Mouse (Mus musculus): ENCODE data around the gene Nup214. TPM values are rescaled to one million over a fixed set of nuclear protein-coding genes. Genes with fewer than 3 reads are reported as not detected.
A peak's percentile ranks its signal among the peaks of the same experiment; 100 is the strongest.

The Nup214 gene
- polyA plus RNA-seq, 1 experiment from 2014 or later, result 70.9 TPM

DNA sequence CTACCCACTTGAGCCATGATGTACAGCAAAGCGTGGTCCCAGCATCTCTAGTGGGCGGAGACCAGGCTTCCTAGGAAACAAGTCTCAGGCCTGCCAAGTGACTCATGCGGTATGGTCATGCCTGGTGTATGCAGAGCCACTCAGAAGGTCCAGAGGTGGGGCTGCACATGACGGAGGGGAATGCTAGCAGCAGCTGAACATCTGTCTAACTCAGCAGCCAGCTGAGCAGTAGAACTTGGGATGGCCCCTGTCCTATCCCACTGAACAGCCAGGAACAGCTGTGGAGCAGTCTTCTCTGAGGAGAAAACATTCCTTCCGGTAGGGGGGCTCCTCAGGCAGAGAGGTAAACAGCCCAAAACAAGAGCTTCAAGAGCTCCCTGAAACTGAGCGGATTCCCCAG is 25.8 kb upstream of the Nup214 start:
- no peak overlapping the region for H3K27ac ChIP-seq (ENCODE audit: low read depth)
- no peaks in the 10 kb centered on the region for H3K27me3 ChIP-seq (replicated peaks; ENCODE audit: control insufficient read depth, insufficient read depth, low read length)
- DNase-seq (ENCODE audit: low spot score) (no peak), ATAC-seq (replicated peaks; ENCODE audit: low FRiP score, low TSS enrichment, low read depth) (no peak)
- no peaks in the 10 kb centered on the region for H3K9me3 ChIP-seq (ENCODE audit: control insufficient read depth, low read length)
- H3K4me1 ChIP-seq (replicated peaks; ENCODE audit: control insufficient read depth, insufficient read depth, low read length), result peaks cover 4% of the 10 kb centered on the region
- H3K4me2 ChIP-seq (ENCODE audit: low read length), result no peak overlapping the region
- 62% methylated on average over 6 of the region's 6 CpGs for WGBS
- H3K9ac ChIP-seq (ENCODE audit: low read length), result no peak overlapping the region
- no peak overlapping the region for H3K4me3 ChIP-seq (ENCODE audit: low read depth, low read length)
- H3K36me3 ChIP-seq (ENCODE audit: control insufficient read depth, insufficient read depth, low read length), result no peaks in the 10 kb centered on the region

DNA sequence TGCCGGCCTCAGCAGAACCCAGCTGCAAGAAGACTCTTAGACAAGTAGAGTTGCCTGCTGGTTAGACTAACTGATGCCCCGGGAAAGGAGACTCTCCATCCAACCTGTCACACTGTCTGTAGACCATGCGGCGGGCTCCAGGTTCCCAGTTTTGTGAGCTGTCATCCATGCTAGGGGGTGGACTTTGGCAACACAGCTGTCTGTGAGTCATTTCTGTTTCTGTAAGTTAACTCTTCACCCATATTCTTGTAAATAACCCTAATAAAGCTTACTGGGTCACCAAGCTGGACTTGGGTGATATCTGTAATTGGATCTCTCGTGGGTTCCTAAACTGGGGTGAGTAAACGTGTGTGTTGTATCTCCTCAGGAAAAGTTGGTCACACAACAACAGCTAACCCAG is 25.4 kb upstream of the Nup214 start:
- DNase-seq (ENCODE audit: low spot score), result no peak
- WGBS, result 69% methylated on average over 6 of the region's 6 CpGs
- no peak overlapping the region for H3K27ac ChIP-seq (ENCODE audit: low read depth)

DNA sequence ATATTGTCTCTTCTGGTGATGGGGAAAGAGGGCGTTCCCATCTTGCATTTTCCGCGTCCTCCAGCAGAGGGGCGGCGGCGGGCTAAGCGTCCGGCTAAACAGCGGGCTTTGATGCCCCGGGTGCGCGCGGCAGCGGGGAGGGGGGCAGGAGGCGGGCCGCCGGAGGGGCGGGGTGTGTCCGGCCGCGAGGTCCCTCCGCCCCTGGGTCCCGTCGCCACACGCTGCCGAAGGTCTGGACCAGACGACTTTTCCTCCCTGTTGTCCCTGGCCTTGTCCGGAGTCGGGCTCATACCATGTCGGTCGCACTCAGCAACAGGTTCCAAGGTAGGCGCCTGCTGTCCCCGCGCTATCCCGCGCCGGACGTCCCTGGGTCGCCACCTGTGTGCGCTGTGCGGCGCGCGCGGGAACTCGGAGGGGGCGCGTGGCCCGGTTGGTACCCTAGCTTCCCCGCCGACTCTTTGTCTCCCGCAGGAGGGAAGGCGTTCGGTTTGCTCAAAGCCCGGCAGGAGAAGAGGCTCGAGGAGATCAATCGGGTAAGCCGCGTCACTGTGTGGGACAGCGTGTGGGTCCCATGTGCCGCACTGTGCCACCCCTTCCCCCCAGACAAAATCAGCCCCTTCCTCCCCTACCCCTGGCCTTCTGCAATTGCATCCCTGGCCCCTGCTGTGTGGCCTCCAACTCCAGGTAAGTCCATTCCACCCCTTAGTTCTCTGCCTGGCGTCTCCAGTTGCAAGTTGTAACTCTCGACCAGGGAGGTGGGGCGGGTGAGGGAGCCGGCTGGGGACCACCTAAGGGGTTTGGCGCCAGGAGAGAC is 24.0 kb upstream of the Nup214 start, which contains the start of gene Aif1l:
Gene Aif1l (plus strand): TSS at position 82 of the 814 bp plus-strand sequence.
- H3K9me3 ChIP-seq (ENCODE audit: control insufficient read depth, low read length), result no peaks in the 10 kb centered on the region
- peak; percentile 70 for ATAC-seq (replicated peaks; ENCODE audit: low FRiP score, low TSS enrichment, low read depth)
- H3K4me1 ChIP-seq (replicated peaks; ENCODE audit: control insufficient read depth, insufficient read depth, low read length), result peaks cover 4% of the 10 kb centered on the region
- WGBS, result under 1% methylated on average over 66 of the region's 66 CpGs
- H3K9ac ChIP-seq (ENCODE audit: low read length), result peak within 1 kb of the TSS; percentile 67
- H3K27me3 ChIP-seq (replicated peaks; ENCODE audit: control insufficient read depth, insufficient read depth, low read length), result no peaks in the 10 kb centered on the region
- peak; percentile 87 for DNase-seq (ENCODE audit: low spot score)
- H3K4me2 ChIP-seq (ENCODE audit: low read length), result peak within 1 kb of the TSS; percentile 99
- H3K36me3 ChIP-seq (ENCODE audit: control insufficient read depth, insufficient read depth, low read length), result no peaks in the 10 kb centered on the region
- peak within 1 kb of the TSS; percentile 73 for H3K4me3 ChIP-seq (ENCODE audit: low read depth, low read length)
- no peak within 1 kb of the TSS for H3K27ac ChIP-seq (ENCODE audit: low read depth)

More for the DNA sequence above, 25.4 kb upstream of the Nup214 start:
- Histone ChIP-seq H3K4me2 (ENCODE audit: low read length) (no peak overlapping the region), H3K36me3 (ENCODE audit: control insufficient read depth, insufficient read depth, low read length) (no peaks in the 10 kb centered on the region), H3K9ac (ENCODE audit: low read length) (no peak overlapping the region), H3K27me3 (replicated peaks; ENCODE audit: control insufficient read depth, insufficient read depth, low read length) (no peaks in the 10 kb centered on the region), H3K9me3 (ENCODE audit: control insufficient read depth, low read length) (no peaks in the 10 kb centered on the region), H3K4me1 (replicated peaks; ENCODE audit: control insufficient read depth, insufficient read depth, low read length) (peaks cover 4% of the 10 kb centered on the region), H3K4me3 (ENCODE audit: low read depth, low read length) (no peak overlapping the region)
- no peak for ATAC-seq (replicated peaks; ENCODE audit: low FRiP score, low TSS enrichment, low read depth)

DNA sequence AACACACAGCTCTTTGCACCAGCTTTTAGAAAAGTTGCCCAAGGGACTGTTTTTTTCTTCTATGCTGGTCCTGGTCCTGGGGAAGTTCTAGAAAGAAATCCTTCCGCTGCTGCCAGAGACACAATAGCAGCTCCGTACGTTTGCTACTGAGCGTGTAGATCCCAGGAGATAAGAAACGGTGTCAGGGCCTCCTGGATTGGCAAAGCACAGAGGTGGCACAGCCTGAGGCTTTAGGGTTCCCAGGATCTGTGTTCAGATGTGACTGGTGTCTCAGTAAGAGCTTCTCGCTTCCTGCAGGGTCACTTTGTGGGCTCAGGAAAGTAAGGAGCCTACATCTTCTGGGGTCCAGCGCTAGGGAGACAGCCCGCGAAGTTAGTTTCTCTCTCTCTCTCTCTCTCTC is 23.3 kb upstream of the Nup214 start:
- ATAC-seq (replicated peaks; ENCODE audit: low FRiP score, low TSS enrichment, low read depth) (no peak), DNase-seq (ENCODE audit: low spot score) (no peak)
- Histone ChIP-seq H3K4me1 (replicated peaks; ENCODE audit: control insufficient read depth, insufficient read depth, low read length) (peaks cover 4% of the 10 kb centered on the region), H3K36me3 (ENCODE audit: control insufficient read depth, insufficient read depth, low read length) (no peaks in the 10 kb centered on the region), H3K27ac (ENCODE audit: low read depth) (no peak overlapping the region), H3K9me3 (ENCODE audit: control insufficient read depth, low read length) (no peaks in the 10 kb centered on the region), H3K9ac (ENCODE audit: low read length) (peak overlapping the region; percentile 67), H3K27me3 (replicated peaks; ENCODE audit: control insufficient read depth, insufficient read depth, low read length) (no peaks in the 10 kb centered on the region), H3K4me2 (ENCODE audit: low read length) (peak overlapping the region; percentile 99), H3K4me3 (ENCODE audit: low read depth, low read length) (peak overlapping the region; percentile 73)
- WGBS, result 14% methylated on average over 9 of the region's 9 CpGs

DNA sequence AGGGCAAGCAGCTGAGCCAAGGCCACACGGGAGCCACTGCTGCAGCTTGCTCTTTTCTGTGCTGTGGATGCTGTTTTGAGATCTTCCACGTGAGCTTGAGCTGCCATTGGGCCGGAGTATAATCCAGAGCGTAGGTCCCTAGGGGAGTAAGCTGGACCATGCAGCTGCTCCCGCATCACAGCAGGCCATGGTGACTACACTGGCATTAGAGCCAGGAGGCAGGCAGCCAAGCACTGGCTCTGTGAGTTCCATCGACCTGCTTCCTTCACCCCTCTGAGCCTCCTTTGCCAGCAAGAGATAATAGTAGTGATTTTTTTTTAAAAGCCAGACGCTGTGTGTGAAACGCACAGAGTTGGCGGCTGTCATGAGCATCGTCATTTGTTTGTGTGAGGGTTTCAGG is 22.0 kb upstream of the Nup214 start:
- Histone ChIP-seq H3K4me2 (ENCODE audit: low read length) (no peak overlapping the region), H3K9me3 (ENCODE audit: control insufficient read depth, low read length) (no peaks in the 10 kb centered on the region), H3K4me3 (ENCODE audit: low read depth, low read length) (no peak overlapping the region), H3K4me1 (replicated peaks; ENCODE audit: control insufficient read depth, insufficient read depth, low read length) (peaks cover 4% of the 10 kb centered on the region), H3K36me3 (ENCODE audit: control insufficient read depth, insufficient read depth, low read length) (no peaks in the 10 kb centered on the region), H3K27ac (ENCODE audit: low read depth) (no peak overlapping the region), H3K9ac (ENCODE audit: low read length) (no peak overlapping the region), H3K27me3 (replicated peaks; ENCODE audit: control insufficient read depth, insufficient read depth, low read length) (no peaks in the 10 kb centered on the region)
- 88% methylated on average over 10 of the region's 10 CpGs for WGBS
- no peak for ATAC-seq (replicated peaks; ENCODE audit: low FRiP score, low TSS enrichment, low read depth)
- DNase-seq (ENCODE audit: low spot score), result no peak

DNA sequence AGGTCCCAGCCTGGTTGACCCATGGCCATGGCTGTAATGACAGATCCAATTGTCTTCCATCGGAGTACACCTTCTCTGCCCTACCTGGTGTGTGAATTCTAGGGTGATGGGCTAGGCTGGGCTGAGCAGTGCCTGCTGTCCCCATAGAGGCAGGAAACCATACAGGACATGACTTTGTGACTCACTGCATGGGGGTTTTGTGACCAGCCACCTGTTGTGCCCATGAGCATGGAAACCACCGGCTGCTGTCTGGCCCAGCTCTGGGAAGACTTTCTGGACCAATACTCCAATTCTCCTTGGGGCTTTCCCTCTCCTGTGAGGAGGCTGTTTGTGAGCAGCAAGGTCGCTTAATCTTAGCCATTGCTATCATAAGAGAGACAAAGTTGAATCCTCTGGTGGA is 21.5 kb upstream of the Nup214 start:
- no peak overlapping the region for H3K27ac ChIP-seq (ENCODE audit: low read depth)
- no peak for ATAC-seq (replicated peaks; ENCODE audit: low FRiP score, low TSS enrichment, low read depth)
- peaks cover 4% of the 10 kb centered on the region for H3K4me1 ChIP-seq (replicated peaks; ENCODE audit: control insufficient read depth, insufficient read depth, low read length)
- no peak overlapping the region for H3K4me3 ChIP-seq (ENCODE audit: low read depth, low read length)
- H3K9ac ChIP-seq (ENCODE audit: low read length), result no peak overlapping the region
- no peaks in the 10 kb centered on the region for H3K36me3 ChIP-seq (ENCODE audit: control insufficient read depth, insufficient read depth, low read length)
- no peak for DNase-seq (ENCODE audit: low spot score)
- 74% methylated on average over 3 of the region's 3 CpGs for WGBS
- no peaks in the 10 kb centered on the region for H3K27me3 ChIP-seq (replicated peaks; ENCODE audit: control insufficient read depth, insufficient read depth, low read length)
- no peak overlapping the region for H3K4me2 ChIP-seq (ENCODE audit: low read length)
- no peaks in the 10 kb centered on the region for H3K9me3 ChIP-seq (ENCODE audit: control insufficient read depth, low read length)

DNA sequence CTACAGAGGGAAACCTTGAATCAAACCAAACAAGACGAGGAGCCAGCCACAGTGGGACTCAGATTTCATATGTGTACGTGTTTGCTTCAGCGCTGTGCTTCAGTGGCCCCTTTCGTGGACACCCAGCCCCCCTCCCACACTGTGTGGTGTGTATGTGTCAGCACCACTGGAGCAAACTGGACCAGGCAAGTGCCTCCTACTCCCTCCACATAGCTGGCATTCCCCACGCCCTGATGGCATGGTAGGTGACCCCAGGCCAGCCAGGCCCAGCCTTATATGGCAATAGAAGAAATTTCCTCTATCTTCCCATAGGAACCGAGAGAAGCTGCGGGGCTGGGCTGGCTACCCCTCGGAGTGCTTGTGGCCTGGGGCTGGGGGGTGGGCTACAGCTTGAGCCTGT is 20.5 kb upstream of the Nup214 start:
- peaks cover 4% of the 10 kb centered on the region for H3K4me1 ChIP-seq (replicated peaks; ENCODE audit: control insufficient read depth, insufficient read depth, low read length)
- DNase-seq (ENCODE audit: low spot score) (no peak), ATAC-seq (replicated peaks; ENCODE audit: low FRiP score, low TSS enrichment, low read depth) (no peak)
- no peak overlapping the region for H3K4me3 ChIP-seq (ENCODE audit: low read depth, low read length)
- H3K9ac ChIP-seq (ENCODE audit: low read length), result no peak overlapping the region
- 61% methylated on average over 8 of the region's 8 CpGs for WGBS
- no peaks in the 10 kb centered on the region for H3K27me3 ChIP-seq (replicated peaks; ENCODE audit: control insufficient read depth, insufficient read depth, low read length)
- no peaks in the 10 kb centered on the region for H3K9me3 ChIP-seq (ENCODE audit: control insufficient read depth, low read length)
- no peak overlapping the region for H3K4me2 ChIP-seq (ENCODE audit: low read length)
- H3K36me3 ChIP-seq (ENCODE audit: control insufficient read depth, insufficient read depth, low read length), result no peaks in the 10 kb centered on the region
- H3K27ac ChIP-seq (ENCODE audit: low read depth), result no peak overlapping the region

DNA sequence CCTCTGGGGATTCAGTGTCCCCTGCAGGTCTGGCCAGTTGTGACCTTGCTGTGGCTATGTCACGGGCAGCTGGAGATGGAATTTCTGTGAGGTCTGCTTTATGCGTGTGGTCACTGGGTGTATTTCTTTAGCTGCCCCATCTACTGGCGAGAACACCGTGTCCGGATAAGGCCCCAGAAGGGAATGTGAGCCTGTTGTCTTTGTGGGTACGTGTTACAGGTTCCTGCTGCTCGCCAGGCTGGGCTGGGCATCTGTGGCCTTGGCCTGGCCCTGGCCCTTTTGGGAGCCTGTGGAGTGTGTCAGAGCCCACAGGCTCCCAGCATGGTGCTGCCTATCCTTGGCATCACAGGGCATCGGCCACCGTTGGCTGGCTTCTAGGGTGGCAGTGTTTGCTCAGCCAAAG is 19.5 kb upstream of the Nup214 start:
- H3K4me2 ChIP-seq (ENCODE audit: low read length), result no peak overlapping the region
- H3K27me3 ChIP-seq (replicated peaks; ENCODE audit: control insufficient read depth, insufficient read depth, low read length), result no peaks in the 10 kb centered on the region
- WGBS, result 87% methylated on average over 9 of the region's 9 CpGs
- H3K4me1 ChIP-seq (replicated peaks; ENCODE audit: control insufficient read depth, insufficient read depth, low read length), result peaks cover 4% of the 10 kb centered on the region
- H3K4me3 ChIP-seq (ENCODE audit: low read depth, low read length), result no peak overlapping the region
- no peaks in the 10 kb centered on the region for H3K9me3 ChIP-seq (ENCODE audit: control insufficient read depth, low read length)
- H3K27ac ChIP-seq (ENCODE audit: low read depth), result no peak overlapping the region
- DNase-seq (ENCODE audit: low spot score) (no peak), ATAC-seq (replicated peaks; ENCODE audit: low FRiP score, low TSS enrichment, low read depth) (no peak)
- H3K36me3 ChIP-seq (ENCODE audit: control insufficient read depth, insufficient read depth, low read length), result no peaks in the 10 kb centered on the region
- no peak overlapping the region for H3K9ac ChIP-seq (ENCODE audit: low read length)

DNA sequence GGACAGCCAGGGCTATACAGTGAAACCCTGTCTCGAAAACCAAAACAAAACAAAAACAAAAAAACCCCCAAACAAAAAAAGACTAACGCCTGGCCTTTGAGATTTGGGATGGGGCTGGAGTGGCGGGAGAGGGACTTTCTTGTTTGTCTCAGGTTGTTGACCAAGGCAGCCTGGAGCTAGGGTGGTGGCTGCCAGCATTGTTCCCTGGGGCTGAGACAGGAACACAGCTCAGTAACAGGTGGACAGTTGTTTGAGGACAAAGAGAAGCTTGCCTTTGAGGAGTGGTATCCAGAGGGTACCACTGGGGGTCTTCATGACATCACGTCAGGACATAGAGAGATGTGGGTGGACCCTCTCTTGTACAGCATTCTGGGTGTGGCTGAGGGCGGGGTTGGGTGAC is 18.6 kb upstream of the Nup214 start:
- Histone ChIP-seq H3K36me3 (ENCODE audit: control insufficient read depth, insufficient read depth, low read length) (no peaks in the 10 kb centered on the region), H3K9ac (ENCODE audit: low read length) (no peak overlapping the region), H3K27ac (ENCODE audit: low read depth) (no peak overlapping the region), H3K9me3 (ENCODE audit: control insufficient read depth, low read length) (no peaks in the 10 kb centered on the region), H3K4me1 (replicated peaks; ENCODE audit: control insufficient read depth, insufficient read depth, low read length) (peaks cover 3% of the 10 kb centered on the region), H3K4me3 (ENCODE audit: low read depth, low read length) (no peak overlapping the region), H3K27me3 (replicated peaks; ENCODE audit: control insufficient read depth, insufficient read depth, low read length) (no peaks in the 10 kb centered on the region), H3K4me2 (ENCODE audit: low read length) (no peak overlapping the region)
- ATAC-seq (replicated peaks; ENCODE audit: low FRiP score, low TSS enrichment, low read depth), result no peak
- 84% methylated on average over 5 of the region's 5 CpGs for WGBS
- DNase-seq (ENCODE audit: low spot score), result no peak

Measured in intestine, embryonic 14.5 days (tissue).